Mouse (Mus musculus): ENCODE data around the gene Slc34a3. TPM values are rescaled to one million over a fixed set of nuclear protein-coding genes. Genes with fewer than 3 reads are reported as not detected.

Gene Slc34a3
- total RNA-seq, 1 experiment, result 0.67 TPM

DNA sequence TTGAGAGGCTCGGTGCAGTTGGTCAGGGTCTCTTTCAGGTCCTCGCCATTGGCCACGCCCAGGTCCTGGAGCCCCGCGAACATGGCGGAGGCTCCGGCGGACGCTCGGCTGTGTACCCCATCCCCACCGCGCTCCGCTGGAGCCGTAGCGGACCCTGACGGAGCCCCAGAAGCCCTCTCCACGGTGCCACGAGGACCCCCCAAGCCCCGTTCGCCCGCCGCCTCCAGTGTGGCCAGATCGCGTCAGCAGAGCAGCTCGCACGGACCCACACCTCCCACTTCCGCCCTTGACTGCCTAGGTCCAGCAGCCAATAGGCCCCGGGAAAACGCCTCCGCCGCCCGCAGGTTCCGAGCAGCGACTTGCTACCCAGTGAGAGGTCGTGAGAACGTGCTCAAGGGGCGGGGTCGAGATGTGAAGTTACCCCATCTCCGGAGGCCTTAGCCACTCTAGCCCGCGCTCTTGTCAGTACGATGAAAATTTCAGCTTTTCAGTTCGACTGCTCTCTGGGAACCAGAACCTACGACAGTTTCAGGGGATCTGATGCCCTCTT lies 23.0 kb downstream of the Slc34a3 start, which contains the start of gene Nelfb:
Nelfb (minus strand) TSS at position 369 of the 550 bp plus-strand sequence.
- H3K4me3 ChIP-seq (ENCODE audit: insufficient read depth in 1 of 2, low read depth in 1 of 2, low read length in 2 of 2, poor library complexity in 1 of 2, severe bottlenecking in 1 of 2), result peak within 1 kb of the TSS; percentile 93 to 99
- H3K27ac ChIP-seq (ENCODE audit: insufficient read depth, low read depth, low read length, poor library complexity, severe bottlenecking), result peak within 1 kb of the TSS; percentile 64; the same call in 1 of the 2 replicates
- TF ChIP-seq ZNF384 (IDR thresholded peaks at IDR 0.05; ENCODE audit: low read depth, low read length) (no peak), CHD2 (IDR thresholded peaks at IDR 0.05; ENCODE audit: low read depth, low read length) (no peak), MAFK (IDR thresholded peaks at IDR 0.05; ENCODE audit: insufficient read depth, low read depth, low read length) (no peak), HCFC1 (IDR thresholded peaks at IDR 0.05; ENCODE audit: borderline replicate concordance, insufficient read depth, low read length) (peak; percentile 87)
- peak within 1 kb of the TSS; percentile 97 for H3K9ac ChIP-seq (ENCODE audit: insufficient read depth, low read depth, low read length, poor library complexity, severe bottlenecking)
- peaks cover 8 to 10% of the 10 kb centered on the region in 2 experiments; a peak in 2 of 4 replicates for H3K4me1 ChIP-seq (ENCODE audit: control insufficient read depth in 2 of 2, insufficient read depth in 2 of 2, low read length in 2 of 2, poor library complexity in 1 of 2)
- DNase-seq (ENCODE audit: low read depth, low spot score), result peak; percentile 90
- in situ Hi-C loops (cut with MboI; ENCODE audit: low sequenced_read_pairs in 2 of 2, unreplicated experiment in 2 of 2), result no loop called here
- H3K36me3 ChIP-seq (ENCODE audit: control insufficient read depth, insufficient read depth, low read length, poor library complexity, severe bottlenecking), result peaks cover 7% of the 10 kb centered on the region; the same call in 1 of the 2 replicates
- H3K9me3 ChIP-seq (ENCODE audit: control insufficient read depth, insufficient read depth, low read depth, low read length), result no peaks in the 10 kb centered on the region

DNA sequence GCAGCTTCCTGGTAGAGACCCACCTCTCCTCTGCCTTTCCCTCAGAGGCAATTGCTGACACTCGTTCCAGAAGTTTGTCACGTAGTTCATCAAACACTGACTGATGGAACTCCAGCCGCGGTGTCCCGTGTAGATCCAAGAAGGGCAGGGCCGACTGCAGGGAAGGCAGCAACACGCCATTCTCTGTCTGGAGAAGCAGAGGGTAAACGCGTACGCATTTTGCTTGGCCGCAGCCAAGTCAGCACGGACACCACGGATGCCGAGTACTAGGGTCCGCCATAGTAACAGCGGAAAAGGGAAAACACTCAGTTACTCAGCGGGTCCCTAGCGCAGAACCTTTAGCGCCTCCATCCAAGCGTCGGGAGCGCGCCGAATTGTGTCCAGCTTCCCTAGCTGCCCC lies 23.5 kb downstream of the Slc34a3 start:
- no peak overlapping the region for H3K27ac ChIP-seq (ENCODE audit: insufficient read depth, low read depth, low read length, poor library complexity, severe bottlenecking)
- no peak for DNase-seq (ENCODE audit: low read depth, low spot score)

DNA sequence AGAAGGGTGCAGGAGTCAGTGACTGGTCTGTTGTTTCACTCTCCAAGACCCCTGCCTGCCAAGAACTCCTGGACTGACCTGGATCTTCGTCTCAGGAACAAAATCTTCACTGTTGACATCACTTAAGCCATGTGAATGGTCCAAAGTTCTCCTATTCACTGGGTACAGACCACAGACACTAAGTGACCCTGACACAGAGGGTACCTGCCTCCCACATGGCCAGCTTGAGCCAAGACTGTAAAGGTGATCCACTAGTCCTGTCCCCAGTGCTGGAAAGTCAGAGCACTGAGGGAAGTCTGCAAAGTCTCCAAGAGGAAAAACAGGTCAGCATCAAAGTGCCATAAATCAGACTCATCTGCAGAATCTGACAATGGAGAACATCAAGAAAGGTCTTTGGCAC lies 26.6 kb downstream of the Slc34a3 start:
- in situ Hi-C loops (cut with MboI; ENCODE audit: low sequenced_read_pairs in 2 of 2, unreplicated experiment in 2 of 2), result no loop called here
- no peak for DNase-seq (ENCODE audit: low read depth, low spot score)

More for the DNA sequence above, 23.5 kb downstream of the Slc34a3 start:
- in situ Hi-C loops (cut with MboI; ENCODE audit: low sequenced_read_pairs in 2 of 2, unreplicated experiment in 2 of 2), result no loop called here
- peaks cover 8 to 10% of the 10 kb centered on the region in 2 experiments; a peak in 2 of 4 replicates for H3K4me1 ChIP-seq (ENCODE audit: control insufficient read depth in 2 of 2, insufficient read depth in 2 of 2, low read length in 2 of 2, poor library complexity in 1 of 2)
- peaks cover 12% of the 10 kb centered on the region for H3K36me3 ChIP-seq (ENCODE audit: control insufficient read depth, insufficient read depth, low read length, poor library complexity, severe bottlenecking)
- TF ChIP-seq HCFC1 (IDR thresholded peaks at IDR 0.05; ENCODE audit: borderline replicate concordance, insufficient read depth, low read length), result no peak
- TF ChIP-seq CHD2 (IDR thresholded peaks at IDR 0.05; ENCODE audit: low read depth, low read length), result no peak
- no peak for TF ChIP-seq ZNF384 (IDR thresholded peaks at IDR 0.05; ENCODE audit: low read depth, low read length)
- H3K9me3 ChIP-seq (ENCODE audit: control insufficient read depth, insufficient read depth, low read depth, low read length), result no peaks in the 10 kb centered on the region
- H3K4me3 ChIP-seq (ENCODE audit: insufficient read depth in 1 of 2, low read depth in 1 of 2, low read length in 2 of 2, poor library complexity in 1 of 2, severe bottlenecking in 1 of 2), result peak overlapping the region; percentile 93 to 99
- H3K9ac ChIP-seq (ENCODE audit: insufficient read depth, low read depth, low read length, poor library complexity, severe bottlenecking), result peak overlapping the region; percentile 97

DNA sequence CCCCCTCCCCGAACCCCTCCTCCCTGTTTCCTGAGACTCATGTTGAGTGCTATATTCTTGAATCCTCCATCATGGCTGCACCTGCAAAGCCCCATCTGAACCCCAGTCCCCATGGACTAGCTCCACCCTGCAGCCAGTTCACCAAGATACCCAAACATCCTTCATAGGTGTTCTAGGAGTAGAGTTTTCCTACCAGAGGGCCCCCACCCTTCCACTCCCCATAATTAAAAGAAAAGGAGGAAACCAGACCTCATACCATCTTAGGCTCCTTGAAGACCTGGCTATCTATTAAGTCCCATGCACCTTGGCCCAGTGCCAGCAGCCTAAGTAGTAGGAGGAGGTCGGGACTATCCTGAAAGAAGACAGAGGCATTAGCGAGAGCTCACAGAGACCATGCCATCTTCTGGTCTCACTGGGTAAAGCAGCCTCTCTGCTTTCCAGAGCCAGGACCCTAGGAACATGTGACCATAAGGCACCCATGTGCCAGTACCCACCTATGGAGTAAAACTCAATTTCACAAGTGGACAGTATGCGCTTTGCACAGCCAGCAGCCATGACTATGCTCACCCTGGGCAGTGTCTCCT lies 30.4 kb downstream of the Slc34a3 start:
- H3K36me3 ChIP-seq (ENCODE audit: control insufficient read depth, insufficient read depth, low read length, poor library complexity, severe bottlenecking), result peaks cover 54% of the 10 kb centered on the region
- TF ChIP-seq CHD2 (IDR thresholded peaks at IDR 0.05; ENCODE audit: low read depth, low read length), result no peak
- no peak for TF ChIP-seq ZNF384 (IDR thresholded peaks at IDR 0.05; ENCODE audit: low read depth, low read length)
- TF ChIP-seq MAFK (IDR thresholded peaks at IDR 0.05; ENCODE audit: insufficient read depth, low read depth, low read length), result no peak
- no peak for TF ChIP-seq ZC3H11A (IDR thresholded peaks at IDR 0.05; ENCODE audit: borderline replicate concordance, low read depth, low read length)
- no peak for TF ChIP-seq HCFC1 (IDR thresholded peaks at IDR 0.05; ENCODE audit: borderline replicate concordance, insufficient read depth, low read length)
- in situ Hi-C loops (cut with MboI; ENCODE audit: low sequenced_read_pairs in 2 of 2, unreplicated experiment in 2 of 2), result no loop called here
- H3K4me1 ChIP-seq (ENCODE audit: control insufficient read depth in 2 of 2, insufficient read depth in 2 of 2, low read length in 2 of 2, poor library complexity in 1 of 2), result no peaks in the 10 kb centered on the region
- no peaks in the 10 kb centered on the region for H3K9me3 ChIP-seq (ENCODE audit: control insufficient read depth, insufficient read depth, low read depth, low read length)
- H3K9ac ChIP-seq (ENCODE audit: insufficient read depth, low read depth, low read length, poor library complexity, severe bottlenecking), result no peak overlapping the region
- H3K4me3 ChIP-seq (ENCODE audit: insufficient read depth in 1 of 2, low read depth in 1 of 2, low read length in 2 of 2, poor library complexity in 1 of 2, severe bottlenecking in 1 of 2), result no peak overlapping the region
- no peak overlapping the region for H3K27ac ChIP-seq (ENCODE audit: insufficient read depth, low read depth, low read length, poor library complexity, severe bottlenecking)
- no peak for DNase-seq (ENCODE audit: low read depth, low spot score)

More for the DNA sequence above, 26.6 kb downstream of the Slc34a3 start:
- H3K4me3 ChIP-seq (ENCODE audit: insufficient read depth in 1 of 2, low read depth in 1 of 2, low read length in 2 of 2, poor library complexity in 1 of 2, severe bottlenecking in 1 of 2), result no peak overlapping the region
- H3K9ac ChIP-seq (ENCODE audit: insufficient read depth, low read depth, low read length, poor library complexity, severe bottlenecking), result no peak overlapping the region
- peaks cover 38% of the 10 kb centered on the region for H3K36me3 ChIP-seq (ENCODE audit: control insufficient read depth, insufficient read depth, low read length, poor library complexity, severe bottlenecking)
- peaks cover 0 to 6% of the 10 kb centered on the region in 2 experiments; a peak in 1 of 4 replicates for H3K4me1 ChIP-seq (ENCODE audit: control insufficient read depth in 2 of 2, insufficient read depth in 2 of 2, low read length in 2 of 2, poor library complexity in 1 of 2)
- H3K27ac ChIP-seq (ENCODE audit: insufficient read depth, low read depth, low read length, poor library complexity, severe bottlenecking), result no peak overlapping the region
- H3K9me3 ChIP-seq (ENCODE audit: control insufficient read depth, insufficient read depth, low read depth, low read length), result no peaks in the 10 kb centered on the region
- TF ChIP-seq HCFC1 (IDR thresholded peaks at IDR 0.05; ENCODE audit: borderline replicate concordance, insufficient read depth, low read length) (no peak), MAFK (IDR thresholded peaks at IDR 0.05; ENCODE audit: insufficient read depth, low read depth, low read length) (no peak), ZC3H11A (IDR thresholded peaks at IDR 0.05; ENCODE audit: borderline replicate concordance, low read depth, low read length) (no peak), ZNF384 (IDR thresholded peaks at IDR 0.05; ENCODE audit: low read depth, low read length) (no peak), CHD2 (IDR thresholded peaks at IDR 0.05; ENCODE audit: low read depth, low read length) (no peak)

All from ES-E14 (cell line).